Mouse (Mus musculus): ENCODE data around the gene Sdhc. TPM values are rescaled to one million over a fixed set of nuclear protein-coding genes. Genes with fewer than 3 reads are reported as not detected.

Gene Sdhc
- 290 and 297 TPM in 2 replicates for polyA plus RNA-seq (2015; fragmentation: Nextera tagmentation; extraction: Ambion mirVana)

- Histone ChIP-seq H3K4me1 (replicated peaks) (peaks cover 22% of the 10 kb centered on the region), H3K27me3 (no peaks in the 10 kb centered on the region), H3K27ac (replicated peaks) (peak within 1 kb of the TSS; percentile 83), H3K9me3 (no peaks in the 10 kb centered on the region), H3K4me3 (peak within 1 kb of the TSS; percentile 77), H3K4me2 (peak within 1 kb of the TSS; percentile 88), H3K36me3 (no peaks in the 10 kb centered on the region), H3K9ac (peak within 1 kb of the TSS; percentile 75)
- peak; percentile 97 for ATAC-seq (ENCODE audit: low FRiP score, low read depth)
- WGBS, result under 1% methylated on average over 29 of the region's 34 CpGs
Measured at GRCm38 (mm10) chr1:171149974-171150760, at the start of gene Sdhc, which contains the start of gene Mpz. TSS of gene Sdhc (minus strand) at chr1:171150603. TSS of gene Mpz (plus strand) at chr1:171150711.

DNA sequence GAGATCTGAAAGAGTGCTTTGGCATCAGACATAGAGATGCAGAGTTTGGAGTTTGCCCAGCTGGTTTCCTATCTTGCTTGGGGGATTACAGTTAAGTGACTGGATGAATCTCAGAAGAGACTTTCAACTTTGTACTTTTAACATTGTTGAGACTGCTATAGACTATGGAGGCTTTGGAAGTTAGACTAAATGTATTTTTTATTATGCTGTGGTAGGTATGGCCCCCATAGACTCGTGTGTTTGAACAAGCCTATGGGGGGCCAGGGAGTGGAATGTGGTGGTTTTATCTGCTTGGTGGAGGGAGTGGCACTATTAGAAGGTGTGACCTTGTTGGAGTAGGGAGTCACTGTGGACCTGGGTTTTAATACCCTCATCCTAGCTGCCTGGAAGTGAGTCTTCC lies 49.1 kb upstream of the Sdhc start:
- peaks cover 16% of the 10 kb centered on the region for H3K4me1 ChIP-seq (replicated peaks)
- no peaks in the 10 kb centered on the region for H3K9me3 ChIP-seq
- H3K9ac ChIP-seq, result no peak overlapping the region
- H3K27ac ChIP-seq (replicated peaks), result no peak overlapping the region
- H3K4me2 ChIP-seq, result no peak overlapping the region
- no peaks in the 10 kb centered on the region for H3K36me3 ChIP-seq
- no peak overlapping the region for H3K4me3 ChIP-seq
- ATAC-seq (ENCODE audit: low FRiP score, low read depth), result no peak
- peaks cover 31% of the 10 kb centered on the region for H3K27me3 ChIP-seq
- 64% methylated on average over 1 of the region's 1 CpGs for WGBS

DNA sequence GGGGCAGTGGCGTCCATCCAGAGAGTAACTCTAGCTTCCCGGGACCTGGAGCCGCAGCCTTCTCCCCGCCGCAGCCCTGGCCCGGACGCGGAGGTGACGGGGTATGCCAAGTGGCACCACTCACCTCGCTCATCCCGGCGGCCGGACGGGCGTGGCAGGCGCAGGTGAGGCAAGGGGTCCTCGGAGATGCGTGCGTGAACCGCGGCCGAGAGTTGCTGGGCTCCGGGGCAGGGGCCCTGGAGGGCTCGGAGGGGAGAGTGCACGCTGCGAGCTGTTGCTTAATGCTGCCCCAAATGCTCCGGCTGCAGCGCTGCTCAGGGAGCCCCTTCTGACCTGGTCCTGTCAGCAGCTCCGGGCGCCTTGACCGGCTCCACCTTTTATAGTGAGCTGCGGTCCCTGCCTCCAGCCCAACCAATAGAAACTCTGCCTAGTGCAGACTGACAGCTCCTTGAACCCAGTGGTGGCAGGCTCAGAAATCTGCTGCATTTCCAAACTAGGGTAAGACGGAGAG lies 45.5 kb upstream of the Sdhc start, which contains the start of gene Pcp4l1:
Gene Pcp4l1, minus strand, starts transcription at position 382 of the 511 bp plus-strand sequence.
- no peaks in the 10 kb centered on the region for H3K9me3 ChIP-seq
- ATAC-seq (ENCODE audit: low FRiP score, low read depth), result peak; percentile 82
- H3K4me1 ChIP-seq (replicated peaks), result peaks cover 35% of the 10 kb centered on the region
- H3K9ac ChIP-seq, result peak within 1 kb of the TSS; percentile 55
- H3K4me2 ChIP-seq, result peak within 1 kb of the TSS; percentile 97
- peak within 1 kb of the TSS; percentile 61 for H3K4me3 ChIP-seq
- WGBS, result under 1% methylated on average over 33 of the region's 33 CpGs
- H3K36me3 ChIP-seq, result no peaks in the 10 kb centered on the region
- no peak within 1 kb of the TSS for H3K27ac ChIP-seq (replicated peaks)
- H3K27me3 ChIP-seq, result peaks cover 37% of the 10 kb centered on the region

GRCm38 (mm10) chr1:171195046-171195822 lies 44.8 kb upstream of the Sdhc start:
- no peaks in the 10 kb centered on the region for H3K9me3 ChIP-seq
- no peak overlapping the region for H3K27ac ChIP-seq (replicated peaks)
- no peak for ATAC-seq (ENCODE audit: low FRiP score, low read depth)
- peak overlapping the region; percentile 55 for H3K9ac ChIP-seq
- H3K4me2 ChIP-seq, result peak overlapping the region; percentile 97
- 6% methylated on average over 20 of the region's 20 CpGs for WGBS
- peaks cover 37% of the 10 kb centered on the region for H3K27me3 ChIP-seq
- H3K36me3 ChIP-seq, result no peaks in the 10 kb centered on the region
- peak overlapping the region; percentile 61 for H3K4me3 ChIP-seq
- peaks cover 35% of the 10 kb centered on the region for H3K4me1 ChIP-seq (replicated peaks)

GRCm38 (mm10) chr1:171193911-171194830 lies 43.8 kb upstream of the Sdhc start:
- H3K4me1 ChIP-seq (replicated peaks), result peaks cover 42% of the 10 kb centered on the region
- WGBS, result 23% methylated on average over 11 of the region's 11 CpGs
- no peak overlapping the region for H3K9ac ChIP-seq
- peak overlapping the region; percentile 31; the same call in 1 of the 2 replicates for H3K4me3 ChIP-seq
- ATAC-seq (ENCODE audit: low FRiP score, low read depth), result no peak
- peaks cover 37% of the 10 kb centered on the region for H3K27me3 ChIP-seq
- H3K27ac ChIP-seq (replicated peaks), result no peak overlapping the region
- H3K9me3 ChIP-seq, result no peaks in the 10 kb centered on the region
- no peaks in the 10 kb centered on the region for H3K36me3 ChIP-seq
- peak overlapping the region; percentile 97 for H3K4me2 ChIP-seq

DNA sequence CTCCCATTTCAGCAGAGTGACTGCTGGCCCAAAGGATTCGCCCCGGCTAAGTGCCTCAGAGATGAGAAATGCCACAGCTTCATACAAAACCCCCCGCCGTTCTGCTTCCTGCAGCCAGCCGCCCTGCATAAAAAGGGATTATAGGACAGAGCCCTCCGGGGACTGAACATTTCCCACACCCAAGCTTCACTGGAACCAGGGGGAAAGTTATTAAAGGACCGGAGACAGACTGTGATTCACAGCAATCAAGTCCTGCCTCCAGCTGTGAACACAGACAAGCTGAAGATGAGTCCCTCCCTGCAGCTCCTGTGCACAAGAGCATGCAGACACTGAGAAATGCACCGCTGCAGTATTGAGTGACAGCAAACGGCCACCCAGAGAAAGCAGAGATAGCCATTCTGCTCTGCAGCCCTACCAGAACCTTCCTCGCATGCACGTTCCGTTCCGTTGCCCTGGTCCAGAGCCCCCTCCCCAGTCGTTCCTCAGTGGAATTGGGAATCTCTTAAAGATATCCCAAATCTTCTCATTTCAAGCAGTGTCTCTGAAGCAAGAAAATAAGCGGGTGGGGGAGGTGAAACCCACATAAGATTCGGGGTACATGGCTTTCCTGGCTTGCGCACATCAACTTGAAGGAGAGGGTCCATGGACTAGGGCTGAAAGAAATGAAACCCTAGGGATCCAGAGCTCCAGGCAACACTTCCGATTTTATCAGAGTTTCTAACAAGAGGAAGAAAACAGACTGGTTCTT lies 42.9 kb upstream of the Sdhc start:
- Histone ChIP-seq H3K9me3 (no peaks in the 10 kb centered on the region), H3K27me3 (peaks cover 34% of the 10 kb centered on the region), H3K36me3 (no peaks in the 10 kb centered on the region), H3K4me1 (replicated peaks) (peaks cover 49% of the 10 kb centered on the region), H3K27ac (replicated peaks) (peak overlapping the region; percentile 39; the same call in 1 of the 2 replicates), H3K4me2 (peak overlapping the region; percentile 97), H3K9ac (peak overlapping the region; percentile 45), H3K4me3 (peak overlapping the region; percentile 31)
- no peak for ATAC-seq (ENCODE audit: low FRiP score, low read depth)
- 4% methylated on average over 18 of the region's 18 CpGs for WGBS

DNA sequence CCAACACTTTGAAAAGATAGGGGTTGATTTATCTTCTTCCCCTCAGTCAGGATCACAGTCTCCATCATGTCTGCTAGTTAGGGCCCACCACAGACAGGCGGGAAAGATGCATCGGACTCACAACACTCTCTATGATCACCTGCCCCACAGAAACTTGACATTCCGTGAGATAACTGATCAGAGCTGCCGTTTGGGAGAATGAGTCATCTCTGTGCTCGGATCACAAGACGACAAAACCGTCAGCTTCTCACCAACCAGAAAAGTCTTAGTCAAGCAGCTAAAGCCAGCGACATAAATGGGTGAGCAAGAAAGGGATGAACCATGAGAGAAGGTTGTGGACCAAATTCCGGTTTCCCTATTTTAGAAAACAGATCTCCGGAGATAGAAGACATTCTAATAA lies 41.9 kb upstream of the Sdhc start:
- H3K27ac ChIP-seq (replicated peaks), result no peak overlapping the region

DNA sequence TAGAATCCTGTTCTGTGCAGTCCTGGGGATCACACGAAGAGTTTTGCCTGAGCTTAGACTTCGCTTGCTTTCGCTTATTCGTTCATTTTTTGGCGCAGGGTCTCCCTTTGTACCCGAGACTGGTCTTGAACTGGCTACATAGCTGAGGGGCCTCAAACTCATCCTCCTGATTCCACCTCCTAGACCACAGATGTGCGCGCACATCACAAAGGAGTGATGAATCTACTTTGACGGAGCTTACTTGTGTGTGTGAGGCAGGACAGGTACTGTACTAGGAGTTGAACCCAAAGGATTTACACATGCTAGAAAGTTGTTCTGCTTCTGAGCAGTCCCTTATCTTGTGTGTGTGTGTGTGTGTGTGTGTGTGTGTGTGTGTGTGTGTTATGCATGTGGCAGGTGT lies 40.4 kb upstream of the Sdhc start:
- no peak for ATAC-seq (ENCODE audit: low FRiP score, low read depth)
- Histone ChIP-seq H3K9me3 (no peaks in the 10 kb centered on the region), H3K9ac (no peak overlapping the region), H3K4me1 (replicated peaks) (peaks cover 47% of the 10 kb centered on the region), H3K4me3 (no peak overlapping the region), H3K27ac (replicated peaks) (no peak overlapping the region), H3K27me3 (peaks cover 16% of the 10 kb centered on the region), H3K4me2 (no peak overlapping the region), H3K36me3 (no peaks in the 10 kb centered on the region)
- WGBS, result 94% methylated on average over 9 of the region's 9 CpGs

More for the DNA sequence above, 41.9 kb upstream of the Sdhc start:
- H3K4me3 ChIP-seq, result no peak overlapping the region
- H3K4me1 ChIP-seq (replicated peaks), result peaks cover 53% of the 10 kb centered on the region
- ATAC-seq (ENCODE audit: low FRiP score, low read depth), result no peak
- H3K4me2 ChIP-seq, result peak overlapping the region; percentile 97; the same call in 1 of the 2 replicates
- no peaks in the 10 kb centered on the region for H3K9me3 ChIP-seq
- H3K9ac ChIP-seq, result no peak overlapping the region
- H3K36me3 ChIP-seq, result no peaks in the 10 kb centered on the region
- peaks cover 28% of the 10 kb centered on the region for H3K27me3 ChIP-seq
- WGBS, result 47% methylated on average over 10 of the region's 10 CpGs

GRCm38 (mm10) chr1:171189476-171190114 lies 39.2 kb upstream of the Sdhc start:
- peaks cover 7% of the 10 kb centered on the region; the same call in 1 of the 2 replicates for H3K27me3 ChIP-seq
- H3K9ac ChIP-seq, result no peak overlapping the region
- ATAC-seq (ENCODE audit: low FRiP score, low read depth), result peak; percentile 36; the same call in 1 of the 2 replicates
- 31% methylated on average over 14 of the region's 14 CpGs for WGBS
- H3K4me2 ChIP-seq, result peak overlapping the region; percentile 21; the same call in 1 of the 2 replicates
- no peaks in the 10 kb centered on the region for H3K9me3 ChIP-seq
- H3K27ac ChIP-seq (replicated peaks), result peak overlapping the region; percentile 30; the same call in 1 of the 2 replicates
- no peak overlapping the region for H3K4me3 ChIP-seq
- peaks cover 39% of the 10 kb centered on the region for H3K4me1 ChIP-seq (replicated peaks)
- no peaks in the 10 kb centered on the region for H3K36me3 ChIP-seq

- H3K27ac ChIP-seq (replicated peaks), result peak overlapping the region; percentile 30; the same call in 1 of the 2 replicates
- WGBS, result 8% methylated on average over 8 of the region's 8 CpGs
- ATAC-seq (ENCODE audit: low FRiP score, low read depth), result no peak; the same call in 1 of the 2 replicates
- H3K36me3 ChIP-seq, result no peaks in the 10 kb centered on the region
- H3K4me2 ChIP-seq, result peak overlapping the region; percentile 21; the same call in 1 of the 2 replicates
- H3K4me1 ChIP-seq (replicated peaks), result peaks cover 35% of the 10 kb centered on the region
- no peak overlapping the region for H3K9ac ChIP-seq
- H3K4me3 ChIP-seq, result no peak overlapping the region
- H3K27me3 ChIP-seq, result peaks cover 1% of the 10 kb centered on the region; the same call in 1 of the 2 replicates
- H3K9me3 ChIP-seq, result no peaks in the 10 kb centered on the region
Measured at GRCm38 (mm10) chr1:171189046-171189445, 38.6 kb upstream of the Sdhc start.
